Mouse (Mus musculus) kidney, postnatal 36 days (tissue): ENCODE data around the gene Tmem265.

Experiments
- DNase-seq, 2 experiments: peaks; one replicate each; pipeline ENCODE4 v3.0.0; 2021 to 2022; ENCODE audit warnings: mixed read lengths in 2 of 2

The Tmem265 gene

DNA sequence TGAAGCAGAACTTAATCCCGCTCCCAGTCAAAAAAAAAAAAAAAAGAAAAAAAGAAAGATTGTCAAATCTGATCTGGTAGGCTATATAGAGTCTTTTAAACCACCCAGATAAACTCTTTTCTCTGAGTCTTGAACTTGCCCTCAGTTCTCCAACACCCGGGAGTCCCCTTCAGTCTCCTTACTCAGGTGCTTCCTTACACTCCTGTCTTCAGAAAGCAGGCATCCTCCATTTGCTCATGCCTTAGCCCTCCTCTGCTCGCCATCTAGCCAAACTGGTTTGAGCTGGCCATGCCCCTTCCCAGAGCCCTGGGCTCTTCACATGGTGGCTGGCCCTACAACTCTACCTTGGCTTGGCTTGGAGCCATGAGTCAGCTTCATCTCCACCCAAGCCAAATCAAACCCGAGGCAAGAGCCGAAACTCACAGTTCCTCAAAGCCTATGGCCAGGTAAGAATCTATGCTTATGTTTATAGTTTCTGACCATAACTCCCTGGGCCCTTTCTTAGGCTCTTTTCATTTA lies at the start of gene Tmem265:
Tmem265 (plus strand) TSS at position 51 of the 519 bp plus-strand sequence.
- DNase-seq: peak; percentile 11 to 41

GRCm38 (mm10) chr7:127511808-127512230 lies 49.4 kb upstream of the Tmem265 start, which contains the start of gene Srcap:
Gene Srcap, plus strand, starts transcription at chr7:127511983.
- peak; percentile 98 for DNase-seq

- DNase-seq: peak; percentile 91 to 94
These were observed 48.8 kb upstream of the Tmem265 start for GRCm38 (mm10) chr7:127512231-127513015.

DNA sequence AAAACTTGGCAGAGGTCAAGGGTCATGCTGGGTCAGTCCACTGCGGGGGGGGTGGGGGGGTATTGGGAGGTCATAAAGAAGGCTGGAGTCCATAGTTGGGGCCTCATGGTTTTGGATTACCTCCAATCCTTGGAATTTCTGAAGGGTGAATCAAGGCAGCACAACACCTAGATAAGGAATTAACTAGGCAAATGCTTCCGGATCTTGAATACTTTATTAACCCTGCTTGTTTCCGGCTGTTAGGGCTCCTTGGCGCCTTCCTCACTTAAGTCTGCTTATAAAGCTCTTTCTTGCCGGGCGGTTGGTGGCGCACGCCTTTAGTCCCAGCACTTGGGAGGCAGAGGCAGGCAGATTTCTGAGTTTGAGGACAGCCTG lies 48.2 kb upstream of the Tmem265 start:
- no peak for DNase-seq

DNA sequence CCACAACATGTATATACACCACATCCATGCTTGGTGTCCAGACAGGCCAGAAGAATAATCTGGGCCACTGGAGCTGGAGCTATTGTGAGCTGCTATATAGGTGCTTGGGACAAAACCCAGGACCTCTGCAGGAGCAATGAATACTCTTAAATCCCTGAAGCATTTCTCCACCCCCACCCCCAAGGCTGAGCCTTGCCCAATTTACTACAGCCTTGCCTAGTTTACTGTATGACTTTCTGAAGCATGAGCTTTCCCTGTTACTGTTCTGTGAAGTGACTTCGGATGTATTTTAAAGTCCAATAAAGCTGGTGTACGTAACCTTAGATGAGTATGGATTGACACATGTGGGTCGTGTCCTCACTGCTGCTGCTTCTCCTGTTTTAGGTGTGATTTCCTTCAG lies 47.4 kb upstream of the Tmem265 start:
- peak in 1 of 2 experiments; percentile 8 for DNase-seq

DNA sequence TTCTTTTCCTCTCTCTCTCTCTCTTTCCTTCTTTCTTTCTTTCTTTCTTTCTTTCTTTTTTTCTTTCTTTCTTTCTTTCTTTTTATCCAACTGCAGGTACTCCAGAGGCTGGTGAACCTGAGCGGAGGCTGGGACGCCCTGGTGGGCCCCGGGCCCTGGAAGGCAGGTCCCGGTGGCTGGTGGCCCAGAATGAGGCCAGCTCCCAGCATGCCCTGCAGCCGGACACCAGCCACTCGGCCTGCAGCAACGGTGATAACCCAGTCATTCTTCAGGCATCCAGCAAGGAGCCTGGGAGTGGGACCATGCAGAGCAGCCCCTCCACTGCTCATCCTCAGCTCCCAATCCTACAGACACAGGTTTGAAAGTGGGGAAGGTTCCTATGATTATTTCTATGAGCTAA lies 45.3 kb upstream of the Tmem265 start:
- no peak for DNase-seq

GRCm38 (mm10) chr7:127516344-127516743 lies 44.8 kb upstream of the Tmem265 start:
- no peak for DNase-seq

DNA sequence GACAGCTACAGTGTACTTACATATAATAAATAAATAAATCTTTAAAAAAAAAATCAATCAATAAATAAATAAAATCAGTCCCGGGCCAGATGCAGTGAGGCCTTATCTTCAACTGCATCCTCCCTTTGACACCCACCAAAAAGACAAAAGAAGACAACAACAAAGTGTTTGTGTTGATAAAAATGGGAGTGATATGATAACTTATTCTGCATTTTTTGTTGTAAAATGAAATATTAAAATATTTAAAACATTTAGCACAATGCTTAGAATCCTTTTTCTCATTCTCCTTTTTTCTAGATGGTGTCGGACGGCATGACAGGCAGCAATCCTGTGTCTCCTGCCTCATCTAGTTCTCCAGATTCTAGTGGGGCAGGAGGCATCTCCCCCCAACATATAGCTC lies 41.9 kb upstream of the Tmem265 start, which contains the start of gene Gm42715:
Gm42715 (plus strand) TSS at position 301 of the 400 bp plus-strand sequence.
- DNase-seq: no peak

GRCm38 (mm10) chr7:127541671-127542070 lies 19.5 kb upstream of the Tmem265 start:
- no peak for DNase-seq

- DNase-seq: no peak
These were observed 11.9 kb upstream of the Tmem265 start for GRCm38 (mm10) chr7:127549116-127549835.

- no peak for DNase-seq
These were observed 9.6 kb upstream of the Tmem265 start for GRCm38 (mm10) chr7:127551558-127551957.

GRCm38 (mm10) chr7:127560580-127560979 lies 610 bp upstream of the Tmem265 start:
- DNase-seq: no peak

GRCm38 (mm10) chr7:127564381-127565150 lies 3.4 kb downstream of the Tmem265 start:
- DNase-seq: peak; percentile 49 to 70

- peak; percentile 92 to 98 for DNase-seq
These were observed 11.8 kb downstream of the Tmem265 start, which contains the start of gene Phkg2 for GRCm38 (mm10) chr7:127572895-127573471. Gene Phkg2, plus strand, starts transcription at chr7:127573340.

DNA sequence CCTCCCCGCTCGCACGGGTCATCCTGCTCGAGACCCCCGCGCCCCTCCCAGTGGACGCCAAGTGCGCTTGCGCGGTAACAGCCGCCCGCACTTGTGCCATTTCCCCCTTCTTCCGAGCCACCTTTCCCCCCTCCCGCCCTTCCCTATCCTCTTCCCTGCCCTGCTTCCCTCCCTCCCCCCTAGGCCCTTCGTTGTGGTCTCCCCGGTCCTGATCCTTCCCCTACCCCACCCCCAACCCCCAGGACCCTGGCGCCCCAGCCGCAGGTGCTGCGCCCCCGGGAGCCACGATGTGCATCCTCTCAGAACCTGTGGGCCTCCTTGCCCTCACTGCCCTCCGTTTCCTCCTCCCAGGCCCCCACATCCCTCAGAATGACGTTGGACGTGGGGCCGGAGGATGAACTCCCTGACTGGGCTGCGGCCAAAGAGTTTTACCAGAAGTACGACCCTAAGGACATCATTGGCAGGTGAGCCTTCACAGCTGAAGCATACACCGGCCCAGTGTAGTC lies 12.4 kb downstream of the Tmem265 start:
- DNase-seq: peak in 1 of 2 experiments; percentile 22

GRCm38 (mm10) chr7:127574115-127574514 lies 12.9 kb downstream of the Tmem265 start:
- no peak for DNase-seq

- DNase-seq: no peak
These were observed 22.1 kb downstream of the Tmem265 start for GRCm38 (mm10) chr7:127583260-127583659.

GRCm38 (mm10) chr7:127585031-127585430 lies 23.8 kb downstream of the Tmem265 start:
- DNase-seq: no peak

- DNase-seq: no peak
These were observed 25.0 kb downstream of the Tmem265 start for GRCm38 (mm10) chr7:127586149-127586548.

GRCm38 (mm10) chr7:127587196-127587595 lies 26.0 kb downstream of the Tmem265 start:
- DNase-seq: no peak

- peak; percentile 95 to 99 for DNase-seq
These were observed 27.1 kb downstream of the Tmem265 start, which contains the start of the genes Ccdc189 and Rnf40 for GRCm38 (mm10) chr7:127588011-127588871. Gene Ccdc189, minus strand, starts transcription at chr7:127588595. Gene Rnf40, plus strand, starts transcription at chr7:127588767.
